Mouse (Mus musculus) R1 (cell line): ENCODE results near the gene Dmpk.
"Not testable (repeated sequence)": the region's sequence is repeated elsewhere in the genome, so short reads cannot be mapped to it uniquely, and the experiment has no call there.

Experiments used
- DNase-seq: peaks from one replicate; pipeline ENCODE4 v3.0.0-alpha.2; 2018; ENCODE audit warnings: low read depth, low spot score

The Dmpk gene

DNA sequence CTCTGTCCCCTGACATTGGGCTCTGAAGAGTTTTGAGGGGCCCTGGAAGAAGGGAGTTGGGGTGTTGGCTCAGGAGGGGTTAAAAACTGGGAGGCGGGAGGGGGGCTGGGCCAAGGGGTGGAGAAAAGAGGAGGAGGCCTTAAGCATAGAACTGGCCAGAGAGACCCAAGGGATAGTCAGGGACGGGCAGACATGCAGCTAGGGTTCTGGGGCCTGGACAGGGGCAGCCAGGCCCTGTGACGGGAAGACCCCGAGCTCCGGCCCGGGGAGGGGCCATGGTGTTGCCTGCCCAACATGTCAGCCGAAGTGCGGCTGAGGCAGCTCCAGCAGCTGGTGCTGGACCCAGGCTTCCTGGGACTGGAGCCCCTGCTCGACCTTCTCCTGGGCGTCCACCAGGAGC, at the start of gene Dmpk:
TSS of gene Dmpk (plus strand) at position 149 of the 400 bp plus-strand sequence.
- no peak for DNase-seq

DNA sequence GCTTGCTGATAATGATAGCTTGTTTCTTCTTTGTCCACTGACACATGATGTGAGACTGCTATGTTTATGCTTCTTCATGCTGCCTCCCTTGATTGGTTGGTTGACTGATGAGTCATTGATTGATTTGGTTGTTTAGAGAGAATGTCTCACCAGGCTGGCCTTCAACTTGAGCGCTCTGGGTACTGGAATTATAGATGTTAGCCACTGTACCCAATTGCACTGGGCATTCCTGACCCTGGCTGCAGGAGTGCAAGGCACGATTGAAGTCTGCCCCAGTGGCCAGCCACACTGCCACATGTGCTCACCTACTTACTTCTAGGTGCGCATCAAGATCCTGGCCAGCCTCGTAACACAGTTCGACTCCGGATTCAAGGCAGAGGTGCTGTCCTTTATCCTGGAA, 39.0 kb upstream of the Dmpk start:
- DNase-seq: no peak

DNA sequence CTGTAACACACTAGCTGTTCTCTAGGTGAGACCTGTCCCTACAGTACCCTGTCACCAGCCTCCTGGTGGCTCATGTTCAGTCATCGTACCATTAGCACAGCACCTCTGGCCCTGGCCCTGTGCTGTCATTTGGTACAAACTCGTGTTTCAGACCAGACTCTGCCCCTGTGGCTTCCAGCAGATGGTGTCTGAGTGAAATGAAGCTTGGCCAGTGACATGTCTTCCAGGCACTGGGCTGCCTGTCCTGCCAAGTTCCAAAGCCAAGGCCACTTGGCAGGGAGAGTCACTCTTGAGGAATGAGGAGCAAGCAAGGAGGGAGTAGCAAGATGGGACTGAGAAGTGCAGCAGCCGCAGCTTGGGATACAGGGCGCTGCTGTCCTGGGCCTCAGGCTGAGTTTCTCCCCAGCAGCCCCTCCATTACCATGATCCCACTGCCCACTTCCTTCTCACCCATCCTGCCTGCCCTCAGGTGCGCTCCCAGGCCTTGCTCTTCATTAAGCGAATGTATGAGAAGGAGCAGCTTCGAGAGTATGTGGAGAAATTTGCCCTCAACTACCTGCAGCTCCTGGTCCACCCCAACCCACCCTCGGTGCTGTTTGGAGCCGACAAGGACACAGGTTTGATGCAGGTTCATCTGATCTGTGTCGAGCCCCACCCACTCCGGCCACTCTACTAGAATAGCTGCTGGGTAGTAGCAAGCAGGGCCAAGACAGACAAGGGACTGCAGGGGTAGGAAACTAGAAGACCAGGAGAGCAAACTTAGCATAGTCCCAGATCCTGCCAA, 37.2 kb upstream of the Dmpk start:
- no peak for DNase-seq

DNA sequence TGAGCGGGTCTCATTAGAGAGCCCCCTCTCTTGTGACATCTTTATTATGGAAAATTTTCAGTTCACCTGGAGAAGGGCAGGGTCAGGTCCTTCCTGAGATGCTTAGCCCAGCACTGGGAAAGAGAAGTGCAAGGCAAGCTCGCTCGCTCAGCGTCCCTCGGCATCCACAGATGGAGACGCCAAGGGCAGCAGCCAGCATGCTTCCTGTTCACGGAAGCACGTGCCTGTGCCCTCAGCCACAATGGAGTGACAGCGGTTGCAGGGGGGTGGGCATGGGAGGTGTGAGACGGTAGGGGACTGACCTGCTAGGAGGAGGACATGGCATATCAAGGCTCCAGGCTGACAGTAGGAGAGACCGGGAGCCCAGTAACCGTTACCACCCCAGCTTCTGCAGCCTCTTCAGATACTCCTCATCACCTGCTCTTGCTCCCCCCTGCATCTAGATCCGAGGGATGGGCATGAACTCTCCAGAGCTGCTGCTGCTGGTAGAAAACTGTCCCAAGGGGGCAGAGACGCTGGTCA, 35.6 kb upstream of the Dmpk start:
- DNase-seq: no peak

DNA sequence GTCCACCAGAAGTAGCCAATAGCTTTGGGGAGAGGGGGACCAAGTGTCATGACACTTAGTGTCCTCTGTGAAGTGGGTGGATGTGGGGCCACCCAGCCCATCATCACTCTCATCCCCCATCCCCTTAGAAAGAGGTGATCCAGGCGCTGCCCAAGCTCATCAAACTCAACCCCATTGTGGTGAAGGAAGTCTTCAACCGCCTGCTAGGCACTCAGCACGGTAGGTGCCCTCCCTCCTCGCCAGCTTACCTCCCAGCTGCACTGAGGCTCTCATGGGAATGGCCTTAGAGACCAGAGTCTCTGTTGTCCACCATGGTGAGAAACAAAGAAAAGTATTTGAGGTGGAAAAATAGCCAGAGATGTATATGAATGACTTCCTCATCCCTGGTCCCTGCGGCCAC, 34.4 kb upstream of the Dmpk start:
- DNase-seq: no peak

DNA sequence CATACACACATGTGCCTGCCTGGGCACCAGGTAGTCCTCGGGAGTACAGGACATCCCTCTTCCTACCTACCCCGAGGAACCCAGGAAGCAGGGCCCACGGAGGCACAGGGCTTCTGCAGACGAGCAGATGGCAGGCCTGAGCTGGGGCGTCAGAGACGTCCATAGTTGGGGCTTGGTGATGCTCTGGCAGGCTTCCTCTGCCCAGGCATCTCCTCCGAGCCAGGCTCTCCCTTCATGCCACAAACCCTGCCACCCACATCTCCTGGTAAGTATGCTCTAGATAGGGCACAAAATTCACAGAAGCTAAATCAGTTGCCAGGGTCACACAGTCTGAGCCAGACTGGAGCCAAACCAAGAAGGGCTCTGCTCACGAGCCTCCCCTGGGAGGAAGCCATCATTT, 33.5 kb upstream of the Dmpk start:
- DNase-seq: no peak

DNA sequence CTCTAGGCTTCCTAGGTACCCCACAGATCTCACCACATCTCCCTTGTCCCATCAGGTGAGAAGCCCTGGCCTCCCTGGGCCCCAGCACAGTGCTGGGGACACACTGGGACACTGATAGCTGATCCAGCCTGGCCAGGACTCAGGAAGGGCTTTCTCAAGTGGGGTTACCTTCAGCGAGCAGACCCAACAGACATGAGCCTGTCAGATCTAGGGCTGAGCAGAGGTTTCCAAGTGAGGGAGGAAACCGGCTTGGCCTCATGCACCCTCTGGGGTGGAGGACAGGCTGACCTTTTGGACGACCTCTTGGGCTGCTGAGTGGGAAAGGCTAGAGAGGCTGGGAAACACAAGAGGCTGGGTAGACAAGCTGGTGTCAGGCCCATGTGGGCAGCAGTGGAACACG, 32.5 kb upstream of the Dmpk start:
- DNase-seq: no peak

DNA sequence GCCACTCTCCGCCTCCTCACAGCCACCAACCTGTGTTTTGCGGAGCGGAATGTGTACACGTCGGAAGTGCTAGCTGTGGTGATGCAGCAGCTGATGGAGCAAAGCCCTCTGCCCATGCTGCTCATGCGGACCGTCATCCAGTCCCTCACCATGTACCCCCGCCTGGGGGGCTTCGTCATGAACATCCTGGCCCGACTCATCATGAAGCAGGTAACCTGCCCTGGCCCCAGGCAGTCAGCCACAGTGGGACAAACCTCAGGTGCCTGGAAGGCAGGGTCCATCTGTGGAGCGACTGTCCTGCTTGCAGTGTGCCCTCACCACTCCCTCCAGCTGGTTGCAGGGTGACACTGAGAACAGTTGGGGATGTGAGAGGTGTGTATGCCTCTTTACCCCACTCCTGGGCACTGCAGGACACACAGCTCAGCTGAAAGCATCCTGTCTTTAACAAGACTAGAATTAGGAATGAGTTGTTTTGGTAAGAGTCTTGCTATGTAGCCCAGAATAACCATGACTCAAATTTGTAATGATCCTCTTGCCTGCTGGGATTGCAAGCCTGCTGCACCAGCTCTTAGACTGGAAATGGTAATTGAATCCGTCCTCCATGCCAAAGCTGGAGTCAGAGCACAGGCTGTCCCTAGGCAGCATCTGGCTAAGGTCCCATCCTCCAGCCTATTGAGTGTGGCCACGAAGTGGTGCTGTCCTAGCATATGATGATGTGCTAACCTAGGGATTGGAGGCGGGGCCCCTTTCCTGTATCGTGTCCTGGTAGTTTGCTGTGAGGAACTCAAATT, 31.1 kb upstream of the Dmpk start:
- DNase-seq: no peak

DNA sequence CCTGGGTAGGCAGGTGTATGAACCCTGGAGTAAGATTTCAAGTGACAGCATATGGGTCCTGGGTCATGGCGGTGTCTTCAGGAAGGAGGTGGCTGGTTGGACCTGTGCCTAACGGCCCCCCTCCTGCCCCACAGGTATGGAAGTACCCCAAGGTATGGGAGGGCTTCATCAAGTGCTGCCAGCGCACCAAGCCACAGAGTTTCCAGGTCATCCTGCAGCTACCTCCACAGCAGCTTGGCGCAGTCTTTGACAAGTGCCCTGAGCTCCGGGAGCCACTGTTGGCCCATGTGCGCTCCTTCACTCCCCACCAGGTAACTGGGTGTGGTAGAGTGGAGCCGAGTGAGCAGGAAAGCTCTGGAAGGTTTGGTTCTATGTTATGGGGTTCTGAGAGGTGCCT, 30.5 kb upstream of the Dmpk start:
- DNase-seq: no peak

DNA sequence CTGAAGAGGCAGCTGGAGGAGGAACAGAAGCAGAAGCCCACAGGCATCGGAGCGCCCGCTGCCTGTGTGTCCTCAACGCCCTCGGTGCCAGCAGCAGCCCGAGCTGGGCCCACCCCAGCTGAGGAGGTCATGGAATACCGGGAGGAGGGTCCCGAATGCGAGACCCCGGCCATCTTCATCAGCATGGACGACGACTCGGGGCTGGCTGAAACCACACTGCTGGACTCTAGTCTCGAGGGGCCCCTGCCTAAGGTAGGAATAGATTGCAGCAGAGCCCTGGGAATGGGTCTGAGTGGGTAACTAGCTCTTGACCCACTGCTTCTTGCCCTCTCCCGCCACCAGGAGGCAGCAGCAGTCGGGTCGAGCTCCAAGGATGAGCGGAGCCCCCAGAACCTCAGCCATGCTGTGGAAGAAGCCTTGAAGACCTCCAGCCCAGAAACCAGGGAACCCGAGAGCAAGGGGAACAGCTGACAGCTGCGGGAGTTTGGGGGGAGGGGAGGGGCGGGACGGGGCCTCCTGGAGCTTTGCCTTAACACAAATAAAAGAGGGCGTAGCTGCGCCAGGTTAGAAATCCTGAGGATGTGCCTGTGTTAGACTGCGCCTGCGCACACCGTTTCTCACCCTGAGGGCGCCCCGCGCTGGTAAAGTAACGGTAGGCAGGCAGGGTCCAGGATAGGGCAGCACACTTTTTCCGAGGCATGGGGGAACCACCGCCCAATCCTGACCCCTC, 29.4 kb upstream of the Dmpk start, which contains the start of gene Rsph6a:
TSS of gene Rsph6a (plus strand) at position 644 of the 730 bp plus-strand sequence.
- DNase-seq: peak; percentile 88

DNA sequence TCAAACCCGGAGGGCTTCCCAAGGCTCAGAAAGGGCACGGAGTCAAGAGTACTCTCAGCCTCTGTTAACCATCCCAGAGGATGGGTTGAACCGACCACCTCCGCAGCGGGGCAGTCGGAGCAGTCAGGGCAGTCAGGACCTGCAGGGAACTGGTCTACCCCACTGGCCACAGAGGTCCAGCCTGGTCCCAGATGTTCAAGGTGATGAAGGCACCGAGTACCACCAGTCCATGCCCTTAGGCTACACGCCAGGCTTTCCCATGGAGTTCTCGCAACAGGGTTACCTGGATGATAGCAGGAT, 28.9 kb upstream of the Dmpk start:
- no peak for DNase-seq

DNA sequence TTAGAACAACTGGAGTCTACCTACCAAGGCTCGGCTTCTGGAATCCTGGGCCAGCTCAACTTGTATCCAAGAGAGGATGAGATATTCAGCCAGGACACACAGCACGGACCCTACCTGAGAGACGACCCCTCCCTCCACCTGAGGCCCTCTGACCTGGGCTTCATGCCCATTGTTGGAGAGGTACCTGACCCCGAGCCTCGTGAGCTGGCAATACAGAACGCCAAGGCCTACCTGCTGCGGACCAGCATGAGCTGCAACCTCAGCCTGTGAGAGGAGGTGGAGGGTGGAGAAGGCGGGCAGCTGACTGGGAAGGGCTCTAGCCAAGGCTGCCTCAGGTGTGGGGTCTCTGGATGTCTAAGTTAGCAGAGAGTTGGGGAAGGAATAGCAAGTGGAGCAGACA, 28.5 kb upstream of the Dmpk start:
- no peak for DNase-seq

DNA sequence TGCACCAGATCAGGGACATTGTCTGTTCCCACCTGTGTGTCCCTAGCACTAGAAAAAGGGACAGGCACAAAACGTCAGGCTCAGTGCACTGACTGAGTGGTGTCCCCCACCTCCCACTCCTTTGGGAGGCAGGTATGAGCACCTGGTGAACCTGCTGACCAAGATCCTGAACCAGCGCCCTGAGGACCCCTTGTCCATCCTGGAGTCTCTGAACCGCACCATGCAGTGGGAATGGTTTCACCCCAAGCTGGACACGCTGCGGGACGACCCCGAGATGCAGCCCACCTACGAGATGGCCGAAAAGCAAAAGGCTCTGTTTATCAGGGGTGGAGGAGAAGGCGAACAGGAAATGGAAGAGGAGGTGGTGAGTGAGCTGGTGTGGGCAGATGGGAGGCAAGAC, 26.2 kb upstream of the Dmpk start:
- no peak for DNase-seq

DNA sequence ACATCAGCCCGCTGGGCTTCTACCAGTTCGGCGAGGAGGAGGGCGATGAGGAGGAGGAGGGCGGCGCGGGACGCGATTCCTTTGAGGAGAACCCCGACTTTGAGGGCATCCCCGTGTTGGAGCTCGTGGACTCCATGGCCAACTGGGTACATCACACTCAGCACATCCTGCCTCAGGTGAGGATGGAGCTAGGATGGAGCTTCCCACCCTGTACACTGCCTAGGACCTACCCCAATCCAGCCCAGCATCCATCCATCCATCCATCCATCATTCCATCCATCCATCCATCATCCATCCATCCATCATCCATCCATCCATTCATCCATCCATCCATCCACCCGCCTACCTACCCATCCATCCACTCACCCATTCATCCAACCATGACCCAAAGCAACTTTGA, 17.8 kb upstream of the Dmpk start:
- DNase-seq: no peak

DNA sequence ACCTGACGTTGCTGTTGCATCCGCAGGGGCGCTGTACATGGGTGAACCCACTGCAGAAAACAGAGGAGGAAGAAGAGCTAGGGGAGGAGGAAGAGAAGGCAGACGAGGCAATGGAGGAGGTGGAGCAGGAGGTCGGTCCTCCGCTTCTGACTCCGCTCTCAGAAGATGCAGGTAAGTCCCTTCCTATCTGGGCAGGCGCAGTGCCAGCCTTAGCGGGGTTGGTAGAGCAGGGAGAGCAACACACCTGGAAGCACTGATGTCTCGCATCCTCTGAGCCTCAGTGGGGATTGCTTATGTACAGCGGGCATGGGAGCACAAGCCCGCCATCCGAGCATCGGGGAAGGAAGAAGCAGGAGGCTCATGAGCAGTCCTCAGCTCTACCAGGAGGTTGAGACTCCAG, 16.6 kb upstream of the Dmpk start:
- no peak for DNase-seq

DNA sequence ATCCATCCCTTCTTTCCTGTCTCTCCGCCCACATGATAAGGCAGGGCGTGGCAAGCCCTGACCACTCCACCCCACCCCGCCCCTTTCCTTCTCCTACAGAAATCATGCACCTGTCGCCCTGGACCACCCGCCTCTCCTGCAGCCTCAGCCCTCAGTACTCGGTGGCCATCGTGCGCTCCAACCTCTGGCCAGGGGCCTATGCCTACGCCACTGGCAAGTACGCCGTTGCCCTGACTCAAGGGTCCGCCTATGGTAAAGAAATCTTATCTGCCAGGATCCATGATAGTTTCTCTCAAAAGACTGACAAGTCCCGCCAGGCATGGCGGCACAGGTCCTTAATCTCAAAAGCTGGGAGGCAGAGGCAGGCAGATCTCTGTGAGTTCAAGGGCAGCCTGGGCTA, 15.7 kb upstream of the Dmpk start:
- DNase-seq: no peak

DNA sequence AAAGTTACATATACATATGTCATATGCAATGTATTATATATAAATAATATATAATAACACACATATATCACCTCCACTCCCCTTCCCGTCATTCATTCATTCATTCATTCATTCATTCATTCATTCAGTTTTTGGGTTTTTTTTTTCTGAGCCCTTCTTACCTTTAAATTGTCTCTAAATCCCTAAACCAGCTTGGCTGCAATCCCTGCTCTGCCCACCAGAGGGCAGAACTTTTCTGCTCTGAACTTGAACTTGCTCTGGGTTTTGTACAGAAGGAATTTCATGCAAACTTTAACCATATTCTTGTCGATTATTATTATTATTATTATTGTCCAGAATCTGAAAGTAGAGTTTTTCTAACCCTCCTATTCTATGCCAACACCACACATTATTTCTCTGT, 14.9 kb upstream of the Dmpk start:
- peak; percentile 83 for DNase-seq

DNA sequence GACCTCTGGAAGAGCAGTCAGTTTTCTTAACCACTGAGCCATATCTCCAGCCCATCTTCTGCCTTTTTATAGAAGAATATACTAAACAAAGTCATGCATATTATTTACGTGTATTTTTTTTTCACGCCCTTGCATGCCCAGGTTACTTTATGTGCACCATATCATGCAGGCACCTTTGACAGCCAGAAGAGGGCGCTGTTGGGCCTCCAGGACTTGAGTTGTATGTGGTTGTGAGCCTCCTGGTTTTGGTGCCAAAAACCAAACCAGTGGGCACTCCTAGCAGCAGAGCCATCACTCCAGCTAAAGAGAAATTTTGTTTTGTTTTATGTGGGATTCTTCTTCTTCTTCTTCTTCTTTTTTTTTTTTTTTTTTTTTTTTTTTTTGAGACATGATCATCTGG, 14.1 kb upstream of the Dmpk start:
- peak; percentile 66 for DNase-seq

DNA sequence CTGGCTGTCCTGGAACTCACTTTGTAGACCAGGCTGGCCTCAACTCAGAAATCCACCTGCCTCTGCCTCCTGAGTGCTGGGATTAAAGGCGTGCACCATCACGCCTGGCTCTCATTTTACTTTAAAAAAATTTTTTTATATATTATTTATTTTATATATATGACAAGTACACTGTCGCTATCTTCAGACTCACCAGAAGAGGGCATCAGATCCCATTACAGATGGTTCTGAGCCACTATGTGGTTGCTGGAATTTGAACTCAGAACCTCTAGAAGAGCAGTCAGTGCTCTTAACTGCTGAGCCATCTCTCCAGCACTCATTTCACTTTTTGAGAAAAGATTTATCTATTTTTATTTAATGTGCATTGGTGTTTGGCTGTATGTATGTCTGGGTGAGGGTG, 12.6 kb upstream of the Dmpk start:
- DNase-seq: not testable (repeated sequence)

DNA sequence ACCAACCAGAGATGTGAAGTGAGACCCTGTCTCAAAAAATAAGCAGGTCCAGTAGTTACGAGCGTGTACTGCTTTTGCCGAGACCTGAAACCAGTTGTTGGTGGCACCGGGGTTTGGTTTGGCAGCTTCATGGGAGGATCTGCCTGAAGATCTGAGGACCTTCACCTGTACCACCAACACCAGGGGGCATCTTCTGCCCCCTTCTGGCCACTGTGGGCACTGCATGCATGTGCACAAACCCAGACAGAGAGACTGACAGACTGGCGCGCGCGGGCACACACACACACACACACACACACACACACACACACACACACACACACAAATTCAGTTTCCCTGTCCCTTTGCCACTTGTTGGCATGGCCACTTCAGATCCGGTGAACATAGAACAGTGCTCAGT, 10.1 kb upstream of the Dmpk start:
- peak; percentile 85 for DNase-seq

DNA sequence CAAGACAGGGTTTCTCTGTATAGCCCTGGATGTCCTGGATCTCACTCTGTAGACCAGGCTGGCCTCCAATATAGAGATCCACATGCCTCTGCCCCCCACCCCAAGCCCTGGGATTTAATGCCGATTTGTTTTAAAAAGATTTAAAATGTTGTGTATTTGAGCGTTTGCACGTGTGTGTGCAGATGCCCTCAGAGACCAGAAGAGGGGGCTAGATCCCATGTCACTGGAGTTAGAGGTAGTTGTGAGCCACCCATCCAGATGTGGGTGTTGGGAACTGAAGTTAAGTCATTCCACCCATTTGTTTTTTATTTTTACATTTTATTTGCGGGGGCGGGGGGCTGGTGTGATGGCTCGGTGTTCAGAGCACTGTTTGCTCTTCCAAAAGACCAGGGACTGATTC, 9.2 kb upstream of the Dmpk start:
- peak; percentile 67 for DNase-seq

DNA sequence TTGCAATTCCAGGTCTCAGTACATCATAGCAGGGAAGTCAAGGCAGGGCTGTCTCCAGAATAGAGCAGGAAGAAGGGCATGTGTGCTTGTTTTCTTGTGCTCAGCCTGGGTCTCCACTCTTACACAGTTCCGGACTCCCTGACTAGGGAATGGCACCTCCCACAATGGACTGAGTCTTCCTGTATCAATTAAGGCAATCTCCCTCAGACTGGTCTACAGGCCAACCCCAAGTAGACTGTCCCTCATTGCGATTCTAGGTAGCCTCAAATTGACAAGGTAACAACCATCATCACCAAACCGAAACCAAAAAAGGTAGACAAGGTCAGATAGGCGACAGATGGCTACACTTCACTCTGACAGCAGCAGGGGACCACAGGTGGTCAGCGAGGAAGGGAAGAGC, 8.4 kb upstream of the Dmpk start:
- no peak for DNase-seq
